Mouse (Mus musculus) spleen, adult 2 months (tissue): ENCODE data around the gene Plekha5.

Experiments used
- CTCF ChIP-seq: fragments of 200-500 bp; IDR thresholded peaks from 2 replicates; pipeline ENCODE4 v1.5.1; 2011; ENCODE audit warnings: mild to moderate bottlenecking, inconsistent platforms; ENCODE audit not compliant: insufficient read depth, insufficient read length, insufficient replicate concordance; ENCODE audit errors: extremely low read depth
- POLR2A ChIP-seq: fragments of 200-500 bp; IDR thresholded peaks from 2 replicates; pipeline ENCODE4 v1.6.1; 2011; ENCODE audit warnings: low read depth, low read length, inconsistent platforms

DNA sequence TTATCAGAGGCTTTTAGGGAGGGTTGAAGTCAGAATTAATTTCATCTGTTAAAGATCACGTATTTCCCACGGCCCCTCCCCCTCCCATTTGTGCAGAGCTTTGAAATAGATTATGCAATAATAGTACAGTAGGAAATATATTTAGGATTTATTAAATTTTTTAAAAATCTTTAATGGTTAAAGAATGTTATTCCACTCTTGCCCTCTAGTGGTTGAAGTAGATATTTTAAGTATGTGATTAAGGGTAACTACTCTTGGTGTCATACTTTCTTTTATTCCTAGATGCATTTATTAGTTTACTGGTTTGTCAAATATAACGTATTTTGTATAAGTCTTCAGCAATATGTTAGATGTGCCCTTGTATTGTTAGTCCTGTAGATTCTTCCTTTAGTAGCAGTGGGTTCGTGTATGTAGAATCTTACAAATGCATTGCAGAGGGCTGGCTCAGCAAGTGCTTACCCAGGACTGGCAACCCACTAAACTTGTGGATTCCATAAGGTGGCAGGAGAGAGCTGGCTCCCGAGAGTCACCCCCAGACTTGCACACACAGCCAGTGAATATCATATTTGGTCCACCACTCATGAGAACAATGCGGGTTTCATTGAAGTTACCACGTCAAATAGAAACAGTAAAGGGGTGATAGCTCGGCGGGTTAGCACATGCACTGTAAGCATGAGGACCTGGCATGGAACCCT, 51.7 kb downstream of the Plekha5 start:
- TF ChIP-seq POLR2A (no peak), CTCF (no peak)
